Mouse (Mus musculus) left cerebral cortex, adult 18-20 months (tissue): ENCODE data around the gene Adipoq. TPM values are rescaled to one million over a fixed set of nuclear protein-coding genes. Genes with fewer than 3 reads are reported as not detected.

Experiments
- DNase-seq, 2 experiments: peaks; one replicate each; pipeline ENCODE4 v3.0.0; 2021 to 2022; ENCODE audit warnings: low spot score in 2 of 2, mixed read lengths in 1 of 2
- microRNA-seq, 2 experiments: library from miRNA; unstranded; fragments of <30 nt; microRNA quantifications; one replicate each; pipeline ENCODE4 v1.2.0; 2021
- total RNA-seq, 2 experiments: library from RNA; stranded (reverse); gene quantifications; 2 replicates each; pipeline ENCODE4 v1.2.3; 2021

The Adipoq gene
- total RNA-seq, 2 experiments from 2014 or later = not detected

DNA sequence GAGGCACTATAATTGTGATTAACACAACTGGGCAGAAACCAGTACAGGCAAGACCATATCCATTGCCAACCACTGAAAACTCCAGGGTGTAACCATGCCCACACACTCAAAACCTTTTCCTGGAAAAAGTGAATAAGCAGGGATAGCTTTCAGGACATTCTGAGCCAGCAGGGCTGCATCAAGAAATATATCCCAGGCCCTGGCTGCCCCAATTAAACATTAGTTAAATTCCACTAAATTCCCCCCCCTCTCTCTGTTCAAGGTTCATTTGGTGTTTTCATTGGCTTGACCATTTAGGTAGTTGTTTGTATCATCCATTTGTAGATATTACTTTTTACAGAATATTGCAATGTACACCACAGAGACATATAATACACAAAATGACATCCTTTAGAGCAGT lies 50.0 kb downstream of the Adipoq start:
- DNase-seq = no peak

DNA sequence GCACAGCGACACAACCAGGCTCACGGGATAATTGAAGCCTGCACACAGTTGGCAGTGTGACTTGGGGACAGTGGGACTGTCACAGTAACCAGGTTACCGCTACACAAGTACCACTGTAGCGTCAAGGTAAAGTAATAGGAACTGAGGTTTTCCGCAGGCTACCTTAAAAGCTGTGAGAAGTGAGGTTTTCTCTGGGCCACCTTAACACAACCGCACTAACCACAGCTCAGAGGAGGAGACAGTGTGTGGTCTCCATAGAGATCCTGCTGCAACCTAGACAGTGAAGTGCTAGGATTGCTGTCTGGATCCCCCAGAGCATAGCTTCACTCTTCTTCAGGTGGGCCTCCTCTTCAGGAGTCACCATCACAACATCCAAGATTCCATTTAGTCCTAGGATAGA lies 50.5 kb downstream of the Adipoq start:
- DNase-seq = no peak

DNA sequence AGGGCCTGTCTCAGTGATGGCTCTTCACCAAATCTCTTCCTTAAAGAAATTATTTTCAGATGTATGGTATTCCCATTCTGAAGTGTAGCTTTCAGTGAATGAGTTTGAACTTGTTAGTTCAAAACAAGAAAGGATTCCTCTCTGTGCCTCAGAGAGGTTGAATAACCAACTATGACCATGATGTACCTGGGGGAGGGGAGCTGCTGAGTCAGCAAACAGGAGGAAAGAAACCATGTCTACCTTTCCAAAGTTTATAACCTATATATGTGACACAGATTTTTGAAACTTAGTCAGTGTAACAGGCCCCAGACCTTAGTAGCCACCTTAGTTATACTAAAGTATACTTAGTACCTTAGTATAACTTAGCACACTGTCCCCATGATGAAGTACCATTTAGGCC lies 55.2 kb downstream of the Adipoq start:
- DNase-seq = no peak

Small RNA genes within 50 kb of the gene (microRNA-seq; reads per million reads assigned to microRNA genes)
- 0.21 to 0.25 reads per million in 2 experiments for gene Gm49346

Other genes starting within 250 kb of the Adipoq start
- gene Fetub, start 228.2 kb upstream of the Adipoq start, total RNA-seq = not detected
- gene Hrg, start 195.5 kb upstream of the Adipoq start, total RNA-seq = not detected
- gene Kng2, start 117.1 kb upstream of the Adipoq start, total RNA-seq = not detected
- not detected for gene Kng1, start 88.7 kb upstream of the Adipoq start, total RNA-seq
- 100 to 1,000 TPM; 894 to 957 TPM for gene Eif4a2, start 39.1 kb upstream of the Adipoq start, total RNA-seq
- 1 to 10 TPM; 5.0 to 6.5 TPM for gene Rfc4, start 18.8 kb upstream of the Adipoq start, total RNA-seq
- gene St6gal1, start 78.2 kb downstream of the Adipoq start, total RNA-seq = 10 to 100 TPM; 16.2 to 17.6 TPM